Mouse (Mus musculus) hindbrain, embryonic 10.5 days (tissue): ENCODE measurements at regions not wholly inside any gene's neighbourhood (a gene's known extent, or its start where the extent isn't known, plus 50 kb on each side); places are given as distances from the start of the nearest gene placed in this dataset.

ENCODE experiments used
- DNase-seq: peaks from one replicate; pipeline ENCODE4 v3.0.0-alpha.2; 2017; ENCODE audit warnings: low spot score
- H3K27ac ChIP-seq: fragments of 300-500 bp; sonication (generic); 2 replicates; pipeline ENCODE4 v1.5.1; 2016; ENCODE audit warnings: mild to moderate bottlenecking, moderate library complexity
- H3K27me3 ChIP-seq: fragments of 300-500 bp; sonication (generic); 2 replicates; pipeline ENCODE4 v1.6.1; 2016; ENCODE audit warnings: mild to moderate bottlenecking; ENCODE audit not compliant: poor library complexity, insufficient read depth, severe bottlenecking
- H3K36me3 ChIP-seq: fragments of 300-500 bp; sonication (generic); 2 replicates; pipeline ENCODE4 v1.6.1; 2016; ENCODE audit warnings: mild to moderate bottlenecking, moderate library complexity
- H3K4me1 ChIP-seq: fragments of 300-500 bp; sonication (generic); replicated peaks from 2 replicates; pipeline ENCODE4 v1.6.1; 2016; ENCODE audit warnings: mild to moderate bottlenecking
- H3K4me3 ChIP-seq: fragments of 300-500 bp; sonication (generic); 2 replicates; pipeline ENCODE4 v1.5.1; 2016; ENCODE audit warnings: mild to moderate bottlenecking, moderate library complexity
- H3K9me3 ChIP-seq: fragments of 300-500 bp; sonication (generic); 2 replicates; pipeline ENCODE4 v1.6.1; 2016; ENCODE audit warnings: mild to moderate bottlenecking, moderate library complexity
- WGBS: fragments of 180-500 bp; shearing (Covaris S2); methylation state at CpG from one replicate; pipeline ENCODE4 v1.1.7; 2016; 5-methylcytosine and 5-hydroxymethylcytosine counted together

- H3K27ac ChIP-seq = no peak overlapping the region
- 0 out of 2 replicates have a peak, but pooled peaks cover 3% of the 10 kb centered on the region for H3K4me1 ChIP-seq
- no peaks in the 10 kb centered on the region for H3K9me3 ChIP-seq
- no peak overlapping the region for H3K4me3 ChIP-seq
- H3K27me3 ChIP-seq = 0 out of 2 replicates have a peak, but pooled peaks cover 2% of the 10 kb centered on the region
- DNase-seq = no peak
- 87% methylated on average over 5 of the region's 5 CpGs for WGBS
- no peaks in the 10 kb centered on the region for H3K36me3 ChIP-seq
Observed at GRCm38 (mm10) chr6:93133940-93134339, 190.6 kb upstream of the Adamts9 start.

DNA sequence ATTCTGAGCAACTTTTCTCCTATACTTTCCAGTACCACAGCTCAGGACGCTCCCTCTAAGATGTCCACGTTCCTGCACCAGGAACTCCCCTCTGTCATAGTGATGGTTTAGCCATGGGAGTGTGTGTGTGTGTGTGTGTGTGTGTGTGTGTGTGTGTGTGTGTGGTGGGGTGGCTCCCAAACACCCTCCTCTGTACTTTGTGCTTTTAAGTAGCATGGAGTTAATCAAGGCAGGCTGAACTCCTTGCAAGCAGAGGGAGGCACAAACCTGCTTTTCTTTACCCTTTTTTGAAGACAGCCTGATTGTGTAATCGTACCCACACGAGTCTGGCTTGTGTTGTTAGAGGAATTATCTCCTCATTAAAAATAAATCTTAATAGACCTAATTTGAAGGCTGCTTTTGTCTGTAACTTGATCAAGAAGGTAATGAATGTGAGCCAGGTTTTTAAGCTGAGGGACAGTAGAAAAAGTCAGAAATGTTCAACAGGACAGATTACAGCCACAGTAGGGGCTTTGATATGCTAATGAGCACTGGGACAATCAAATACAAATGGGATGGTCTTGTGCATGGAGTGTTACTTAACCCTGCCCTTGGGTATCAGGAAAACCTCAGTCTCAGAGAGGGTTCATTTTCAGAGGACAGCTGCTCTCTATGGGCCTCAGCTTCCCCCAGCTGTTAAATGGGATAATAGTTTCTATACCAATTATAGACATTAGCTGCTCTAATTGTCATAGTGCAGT, 187.8 kb upstream of the Adamts9 start:
- no peak for DNase-seq
- no peaks in the 10 kb centered on the region for H3K9me3 ChIP-seq
- 0 out of 2 replicates have a peak, but pooled peaks cover 3% of the 10 kb centered on the region for H3K4me1 ChIP-seq
- WGBS = 41% methylated on average over 4 of the region's 4 CpGs
- 0 out of 2 replicates have a peak, but pooled peaks cover 2% of the 10 kb centered on the region for H3K27me3 ChIP-seq
- no peak overlapping the region for H3K27ac ChIP-seq
- H3K36me3 ChIP-seq = no peaks in the 10 kb centered on the region
- H3K4me3 ChIP-seq = no peak overlapping the region

DNA sequence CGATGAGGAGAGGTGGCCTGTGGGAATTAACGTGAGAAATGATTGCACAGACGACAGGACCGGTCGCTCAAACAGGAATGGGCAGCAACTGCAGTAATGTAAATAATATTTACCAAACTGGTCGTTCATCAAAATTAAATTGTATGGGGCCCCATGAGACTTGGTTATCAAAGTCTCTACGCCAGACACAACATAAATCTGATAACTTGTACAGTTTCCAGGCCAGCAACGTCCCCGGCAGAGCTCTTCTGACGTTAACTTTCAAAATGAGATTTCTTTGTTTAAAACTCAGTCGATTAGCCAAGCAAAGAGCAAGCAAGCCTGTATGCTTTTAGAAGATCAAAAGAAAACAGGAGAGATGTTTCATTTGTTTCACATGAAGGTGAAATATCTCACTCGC, 176.2 kb upstream of the Adamts9 start:
- Histone ChIP-seq H3K27me3 (no peaks in the 10 kb centered on the region), H3K27ac (no peak overlapping the region), H3K4me1 (no peaks in the 10 kb centered on the region), H3K4me3 (no peak overlapping the region), H3K36me3 (no peaks in the 10 kb centered on the region), H3K9me3 (no peaks in the 10 kb centered on the region)
- no peak for DNase-seq
- WGBS = 88% methylated on average over 12 of the region's 12 CpGs

- Histone ChIP-seq H3K36me3 (no peaks in the 10 kb centered on the region), H3K4me3 (no peak overlapping the region), H3K27ac (no peak overlapping the region), H3K9me3 (no peaks in the 10 kb centered on the region), H3K4me1 (no peaks in the 10 kb centered on the region), H3K27me3 (no peaks in the 10 kb centered on the region)
- DNase-seq = no peak
- 87% methylated on average over 3 of the region's 3 CpGs for WGBS
Observed at GRCm38 (mm10) chr6:93113361-93113760, 170.1 kb upstream of the Adamts9 start.

DNA sequence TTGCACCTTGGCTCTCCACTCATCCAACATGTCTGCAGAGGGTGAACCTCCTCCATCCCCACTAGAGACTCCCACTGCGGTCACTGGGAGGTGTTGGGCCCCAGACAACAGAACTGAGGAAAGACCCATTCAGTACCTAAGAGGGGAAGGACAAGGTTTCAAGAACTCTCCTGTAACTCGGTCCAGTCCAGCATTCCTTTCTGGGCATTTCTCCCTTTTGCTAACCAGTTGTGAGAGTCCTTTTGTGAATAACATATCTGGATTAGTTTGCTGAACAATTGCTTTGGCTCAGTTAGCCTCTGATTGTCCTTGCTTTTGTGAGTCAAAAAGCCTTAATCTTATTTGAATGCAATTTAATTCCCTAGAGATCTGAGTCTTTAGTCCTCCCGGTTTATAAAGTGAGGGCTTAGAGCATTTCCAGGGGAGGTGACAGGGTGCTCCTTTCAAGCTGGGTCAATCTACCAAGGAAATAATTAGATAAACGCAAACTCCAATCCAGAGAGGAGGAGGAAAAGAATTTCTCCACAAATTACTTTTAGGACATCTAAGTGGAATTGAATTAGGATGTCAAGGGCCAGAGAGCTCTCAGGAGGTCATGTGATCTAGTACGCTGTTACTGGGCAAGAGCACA, 151.6 kb upstream of the Adamts9 start:
- H3K27ac ChIP-seq = no peak overlapping the region
- no peaks in the 10 kb centered on the region for H3K9me3 ChIP-seq
- 47% methylated on average over 5 of the region's 5 CpGs for WGBS
- no peaks in the 10 kb centered on the region for H3K27me3 ChIP-seq
- DNase-seq = no peak
- no peaks in the 10 kb centered on the region for H3K36me3 ChIP-seq
- H3K4me1 ChIP-seq = no peaks in the 10 kb centered on the region
- H3K4me3 ChIP-seq = no peak overlapping the region

DNA sequence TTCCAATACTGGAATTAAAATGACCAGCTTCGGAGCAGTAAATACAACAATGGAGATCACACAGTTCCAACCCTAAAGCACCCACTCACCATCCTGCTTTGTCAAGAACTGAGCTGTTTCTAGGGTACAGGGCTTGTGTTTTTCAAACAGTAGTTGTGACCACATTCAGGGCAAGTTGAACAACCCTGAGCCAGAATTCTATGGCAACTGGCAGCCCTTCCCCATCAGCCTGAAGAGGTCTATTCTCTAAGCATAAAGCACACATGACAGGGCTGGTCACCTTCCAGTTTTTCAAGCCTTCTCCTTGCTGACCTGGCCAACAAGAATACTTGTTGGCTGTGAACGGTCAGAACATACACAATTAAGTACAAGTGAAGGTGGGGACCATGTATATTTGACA, 150.5 kb upstream of the Adamts9 start:
- no peaks in the 10 kb centered on the region for H3K27me3 ChIP-seq
- H3K4me3 ChIP-seq = no peak overlapping the region
- no peak overlapping the region for H3K27ac ChIP-seq
- H3K36me3 ChIP-seq = no peaks in the 10 kb centered on the region
- WGBS = 81% methylated on average over 2 of the region's 2 CpGs
- no peaks in the 10 kb centered on the region for H3K4me1 ChIP-seq
- no peaks in the 10 kb centered on the region for H3K9me3 ChIP-seq
- DNase-seq = no peak

GRCm38 (mm10) chr6:93087329-93087728, 144.0 kb upstream of the Adamts9 start:
- Histone ChIP-seq H3K4me3 (no peak overlapping the region), H3K36me3 (no peaks in the 10 kb centered on the region), H3K9me3 (no peaks in the 10 kb centered on the region), H3K4me1 (peaks cover 8% of the 10 kb centered on the region), H3K27me3 (peaks cover 9% of the 10 kb centered on the region; the same call in 1 of the 2 replicates), H3K27ac (no peak overlapping the region)
- no peak for DNase-seq
- WGBS = 73% methylated on average over 2 of the region's 2 CpGs

DNA sequence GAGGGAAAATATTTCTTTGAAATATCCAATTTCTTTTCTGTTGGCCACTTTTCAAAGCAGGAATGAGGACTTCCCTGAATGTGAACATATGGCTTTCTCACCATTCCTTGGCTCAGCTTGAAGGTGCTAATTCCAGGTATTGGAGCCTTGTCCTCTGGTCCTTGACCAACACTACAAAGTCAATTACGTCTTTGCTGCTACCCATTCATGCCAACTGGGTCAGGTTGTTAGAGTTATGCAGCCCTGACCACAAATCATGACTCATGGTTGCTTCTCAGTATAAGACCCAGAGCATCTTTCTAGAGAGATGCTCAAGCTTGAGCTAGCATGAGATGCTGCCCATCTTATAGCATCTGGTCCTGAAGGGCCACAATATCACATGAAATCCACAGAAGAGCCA, 141.0 kb upstream of the Adamts9 start:
- DNase-seq = no peak
- 88% methylated on average over 1 of the region's 1 CpGs for WGBS
- no peaks in the 10 kb centered on the region for H3K9me3 ChIP-seq
- H3K27me3 ChIP-seq = peaks cover 9% of the 10 kb centered on the region; the same call in 1 of the 2 replicates
- no peak overlapping the region for H3K27ac ChIP-seq
- no peak overlapping the region for H3K4me3 ChIP-seq
- H3K4me1 ChIP-seq = peaks cover 8% of the 10 kb centered on the region
- no peaks in the 10 kb centered on the region for H3K36me3 ChIP-seq

DNA sequence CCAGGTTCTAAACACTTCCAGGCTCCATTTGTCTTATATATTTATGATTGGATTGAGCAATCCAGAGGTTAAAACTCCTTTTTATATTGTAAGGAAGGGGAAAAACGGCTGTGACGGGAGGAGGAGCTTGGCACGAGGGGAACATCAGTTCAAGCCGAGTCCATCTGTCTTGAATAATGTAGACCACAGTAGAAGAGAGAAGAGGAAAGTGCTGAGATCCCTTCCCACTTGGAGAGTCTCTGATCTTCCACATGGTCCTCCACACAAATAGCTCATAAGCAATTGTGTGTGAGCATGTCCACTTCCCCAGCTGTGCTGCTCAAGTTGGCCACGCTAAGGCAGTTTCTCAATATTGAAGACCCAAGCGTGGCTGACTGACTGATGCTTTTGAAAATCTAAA, 140.4 kb upstream of the Adamts9 start:
- Histone ChIP-seq H3K9me3 (no peaks in the 10 kb centered on the region), H3K36me3 (no peaks in the 10 kb centered on the region), H3K27me3 (peaks cover 9% of the 10 kb centered on the region; the same call in 1 of the 2 replicates), H3K4me1 (peaks cover 8% of the 10 kb centered on the region), H3K4me3 (no peak overlapping the region), H3K27ac (no peak overlapping the region)
- no peak for DNase-seq
- WGBS = 84% methylated on average over 6 of the region's 6 CpGs

GRCm38 (mm10) chr6:93082205-93082604, 138.9 kb upstream of the Adamts9 start:
- H3K36me3 ChIP-seq = no peaks in the 10 kb centered on the region
- H3K4me3 ChIP-seq = no peak overlapping the region
- no peak for DNase-seq
- H3K4me1 ChIP-seq = peaks cover 8% of the 10 kb centered on the region
- H3K27ac ChIP-seq = no peak overlapping the region
- no peaks in the 10 kb centered on the region for H3K9me3 ChIP-seq
- peaks cover 9% of the 10 kb centered on the region; the same call in 1 of the 2 replicates for H3K27me3 ChIP-seq
- 82% methylated on average over 4 of the region's 4 CpGs for WGBS

DNA sequence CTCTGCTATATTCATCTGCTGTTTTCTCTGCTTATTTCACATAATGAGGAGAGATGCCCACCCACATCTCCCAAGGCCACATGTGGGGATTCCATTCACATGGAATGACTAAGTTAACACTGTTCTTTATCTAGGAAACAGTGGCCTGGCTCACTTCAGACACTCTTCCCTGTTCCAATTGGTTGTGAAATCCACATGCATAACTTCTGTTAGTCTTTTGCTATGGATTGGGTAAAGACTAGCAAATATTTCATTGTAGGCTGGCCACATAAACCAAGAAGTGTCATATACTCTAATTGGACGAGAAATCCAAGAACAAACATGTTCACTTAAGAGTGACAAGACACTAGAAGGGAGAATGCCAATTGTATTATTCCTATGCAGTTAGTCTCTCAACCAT, 133.4 kb upstream of the Adamts9 start:
- Histone ChIP-seq H3K4me1 (no peaks in the 10 kb centered on the region), H3K9me3 (no peaks in the 10 kb centered on the region), H3K4me3 (no peak overlapping the region), H3K27me3 (no peaks in the 10 kb centered on the region), H3K27ac (no peak overlapping the region), H3K36me3 (no peaks in the 10 kb centered on the region)
- 85% methylated on average over 1 of the region's 1 CpGs for WGBS
- no peak for DNase-seq

GRCm38 (mm10) chr6:93075867-93076266, 132.6 kb upstream of the Adamts9 start:
- H3K27me3 ChIP-seq = no peaks in the 10 kb centered on the region
- no peak overlapping the region for H3K4me3 ChIP-seq
- WGBS = 72% methylated on average over 5 of the region's 5 CpGs
- H3K9me3 ChIP-seq = no peaks in the 10 kb centered on the region
- no peak overlapping the region for H3K27ac ChIP-seq
- no peaks in the 10 kb centered on the region for H3K36me3 ChIP-seq
- no peak for DNase-seq
- H3K4me1 ChIP-seq = no peaks in the 10 kb centered on the region

GRCm38 (mm10) chr6:93075011-93075410, 131.7 kb upstream of the Adamts9 start:
- 82% methylated on average over 4 of the region's 4 CpGs for WGBS
- no peaks in the 10 kb centered on the region for H3K36me3 ChIP-seq
- no peaks in the 10 kb centered on the region for H3K9me3 ChIP-seq
- DNase-seq = no peak
- no peak overlapping the region for H3K27ac ChIP-seq
- no peaks in the 10 kb centered on the region for H3K27me3 ChIP-seq
- no peak overlapping the region for H3K4me3 ChIP-seq
- no peaks in the 10 kb centered on the region for H3K4me1 ChIP-seq
